Mouse (Mus musculus) midbrain, embryonic 12.5 days (tissue): ENCODE data around the gene Meltf. TPM values are rescaled to one million over a fixed set of nuclear protein-coding genes. Genes with fewer than 3 reads are reported as not detected.

Experiments
- polyA plus RNA-seq: library from polyadenylated mRNA; unstranded; fragments of >200 nt; fragmentation: Nextera tagmentation; extraction: Ambion mirVana; gene quantifications from 2 replicates; pipeline ENCODE4 v1.2.1, GENCODE M21; 2016

Meltf gene
- polyA plus RNA-seq, 1 experiment from 2014 or later: 0.22 TPM

Other genes starting within 250 kb of the Meltf start
- 24.0 and 24.7 TPM in 2 replicates for gene Dlg1, start 215.4 kb upstream of the Meltf start, polyA plus RNA-seq
- 1.4 and 2.5 TPM in 2 replicates for gene Pigz, start 55.0 kb downstream of the Meltf start, polyA plus RNA-seq
- gene 0610012G03Rik, start 69.7 kb downstream of the Meltf start, polyA plus RNA-seq: 81.7 and 83.7 TPM in 2 replicates
- gene Ncbp2, start 69.7 kb downstream of the Meltf start, polyA plus RNA-seq: 131 and 135 TPM in 2 replicates
- 25.7 and 26.0 TPM in 2 replicates for gene Senp5, start 124.5 kb downstream of the Meltf start, polyA plus RNA-seq
- gene Pak2, start 200.5 kb downstream of the Meltf start, polyA plus RNA-seq: 52.2 and 56.2 TPM in 2 replicates
- 133 and 137 TPM in 2 replicates for gene Pigx, start 220.9 kb downstream of the Meltf start, polyA plus RNA-seq
- 42.0 and 42.9 TPM in 2 replicates for gene Cep19, start 221.0 kb downstream of the Meltf start, polyA plus RNA-seq